Mouse (Mus musculus) liver, embryonic 14.5 days (tissue): Measurements from ENCODE around the gene Psma1. TPM values are rescaled to one million over a fixed set of nuclear protein-coding genes. Genes with fewer than 3 reads are reported as not detected.

Source experiments
- ATAC-seq: fragments of 200-750 bp; cut with Nextera tagmentation; 2 replicates; pipeline ENCODE4 v1.8.0; 2017; ENCODE audit warnings: moderate number of reproducible peaks, mild to moderate bottlenecking, moderate library complexity; ENCODE audit not compliant: insufficient read depth
- DNase-seq, 3 experiments: peaks; one replicate each; pipeline ENCODE4 v3.0.0-alpha.2; 2012 to 2013; ENCODE audit warnings: low read depth in 3 of 3, low spot score in 3 of 3
- H3K27ac ChIP-seq: fragments of 300-500 bp; sonication (generic); 2 replicates; pipeline ENCODE4 v1.5.1; 2014; ENCODE audit warnings: moderate library complexity, mild to moderate bottlenecking, control low read depth, inconsistent platforms
- H3K27me3 ChIP-seq: fragments of 300-500 bp; sonication (generic); 2 replicates; pipeline ENCODE4 v1.6.1; 2014; ENCODE audit warnings: mild to moderate bottlenecking, low read length, moderate library complexity; ENCODE audit not compliant: control insufficient read depth, insufficient read depth
- H3K36me3 ChIP-seq: fragments of 300-500 bp; sonication (generic); replicated peaks from 2 replicates; pipeline ENCODE4 v1.6.1; 2014; ENCODE audit warnings: low read depth; ENCODE audit not compliant: control insufficient read depth, insufficient read depth
- H3K4me1 ChIP-seq, 2 experiments: fragments of 200-500 bp in 1 of 2; fragments of 300-500 bp in 1 of 2; sonication (generic) in 1 of 2; replicated peaks; 2 replicates each; pipeline ENCODE4 v1.6.1; 2012 to 2014; ENCODE audit warnings: antibody characterized with exemption in 1 of 2, inconsistent platforms in 1 of 2, low read length in 1 of 2; ENCODE audit not compliant: control insufficient read depth in 2 of 2, insufficient read depth in 2 of 2
- H3K4me2 ChIP-seq: fragments of 300-500 bp; sonication (generic); 2 replicates; pipeline ENCODE4 v1.6.1; 2014; ENCODE audit warnings: low read depth, mild to moderate bottlenecking, control low read depth, moderate library complexity
- H3K4me3 ChIP-seq, 2 experiments: fragments of 200-500 bp in 1 of 2; fragments of 300-500 bp in 1 of 2; sonication (generic) in 1 of 2; 2 replicates each; pipeline ENCODE4 v1.5.1; 2012 to 2014; ENCODE audit warnings: low read depth in 2 of 2, low read length in 2 of 2, mild to moderate bottlenecking in 2 of 2, control low read depth in 1 of 2, inconsistent platforms in 1 of 2, moderate library complexity in 1 of 2; ENCODE audit not compliant: insufficient read depth in 1 of 2
- H3K9ac ChIP-seq: fragments of 300-500 bp; sonication (generic); replicated peaks from 2 replicates; pipeline ENCODE4 v1.6.1; 2014; ENCODE audit warnings: mild to moderate bottlenecking, control low read depth, moderate library complexity
- H3K9me3 ChIP-seq: fragments of 300-500 bp; sonication (generic); 2 replicates; pipeline ENCODE4 v1.6.1; 2016; ENCODE audit warnings: low read length, mixed read lengths; ENCODE audit not compliant: control insufficient read depth
- CTCF ChIP-seq: IDR thresholded peaks from 2 replicates; pipeline ENCODE4 v1.5.1; 2016; ENCODE audit warnings: antibody characterized with exemption, low read depth, control low read depth
- EP300 ChIP-seq: IDR thresholded peaks from 2 replicates; pipeline ENCODE4 v1.6.1; 2016; ENCODE audit warnings: antibody characterized with exemption, low read depth
- WGBS: fragments of 180-500 bp; shearing (Covaris S2); extraction: QIAGEN DNeasy Blood & Tissue Kit; methylation state at CpG from one replicate; pipeline ENCODE4 v1.1.7; 2014; ENCODE audit not compliant: insufficient replicate concordance; 5-methylcytosine and 5-hydroxymethylcytosine counted together
- polyA plus RNA-seq, 2 experiments: library from polyadenylated mRNA; depleted of rRNA in 1 of 2; stranded (reverse) in 1 of 2; unstranded in 1 of 2; fragments of >200 nt; fragmentation: Nextera tagmentation in 1 of 2; extraction: Ambion mirVana in 1 of 2; gene quantifications; 2 replicates each; pipeline versions ENCODE4 v1.2.1 to v1.2.3; 2012 to 2014

The Psma1 gene
- polyA plus RNA-seq, 2 experiments = 146 to 289 TPM

DNA sequence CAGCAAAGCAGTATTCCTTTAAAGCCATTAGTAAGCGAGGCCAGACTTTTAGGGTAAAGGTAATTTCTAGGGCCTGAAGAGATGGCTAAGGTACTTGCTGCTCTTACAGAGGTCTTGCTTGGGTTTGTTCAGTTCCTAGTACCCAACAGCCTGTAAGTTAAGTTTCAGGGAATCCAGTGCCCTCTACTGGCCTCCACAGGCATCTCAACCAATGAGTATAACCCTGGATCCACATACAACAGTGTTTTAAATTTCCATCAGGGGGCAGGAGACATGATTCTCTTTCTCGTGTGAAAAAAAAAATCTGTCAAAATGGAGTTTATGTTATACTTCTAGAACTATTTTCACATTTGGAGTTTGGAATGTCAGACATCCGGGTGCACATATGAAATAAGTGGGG lies 5.8 kb upstream of the Psma1 start:
- peaks cover 2 to 3% of the 10 kb centered on the region in 2 experiments for H3K4me1 ChIP-seq
- TF ChIP-seq EP300 (no peak), CTCF (peak; percentile 67)
- H3K27ac ChIP-seq = no peak overlapping the region
- WGBS = 39% methylated on average over 3 of the region's 3 CpGs
- H3K36me3 ChIP-seq = no peaks in the 10 kb centered on the region
- H3K4me3 ChIP-seq = no peak overlapping the region
- H3K9me3 ChIP-seq = no peaks in the 10 kb centered on the region
- no peak overlapping the region for H3K4me2 ChIP-seq
- ATAC-seq (peak; percentile 57; the same call in 1 of the 2 replicates), DNase-seq (peak in 1 of 3 experiments; percentile 40)
- no peak overlapping the region for H3K9ac ChIP-seq
- no peaks in the 10 kb centered on the region for H3K27me3 ChIP-seq

DNA sequence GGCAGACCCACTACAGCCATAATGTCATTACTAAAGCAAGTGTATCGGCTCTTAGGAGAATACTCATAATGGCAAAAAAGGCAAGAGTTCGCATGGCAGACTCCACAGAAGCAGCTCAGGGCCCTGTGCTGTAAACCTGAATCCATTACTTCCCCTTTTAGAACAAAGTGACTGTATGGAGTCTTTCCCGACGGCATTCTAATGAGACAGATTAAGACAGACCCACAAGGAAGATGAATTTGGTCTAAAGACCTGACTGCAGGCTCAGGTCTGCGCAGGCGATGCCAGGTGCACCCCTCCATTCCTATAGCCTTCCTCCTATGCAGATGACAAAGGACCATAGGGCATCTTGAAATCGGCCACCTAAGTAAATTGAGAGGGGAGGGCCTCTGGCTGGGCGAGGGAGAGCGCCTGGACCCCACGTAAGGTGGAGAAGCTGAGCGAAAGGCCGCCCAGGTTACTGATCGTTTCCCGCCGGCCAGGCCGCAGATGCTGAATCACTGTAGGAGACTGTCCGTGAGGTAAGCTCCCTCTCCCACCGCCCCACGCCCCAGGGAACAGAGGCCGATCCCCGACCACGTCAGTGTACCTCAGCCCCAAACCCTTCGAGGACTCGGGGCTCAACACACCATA lies 430 bp downstream of the Psma1 start:
- 1% methylated on average over 24 of the region's 24 CpGs for WGBS

DNA sequence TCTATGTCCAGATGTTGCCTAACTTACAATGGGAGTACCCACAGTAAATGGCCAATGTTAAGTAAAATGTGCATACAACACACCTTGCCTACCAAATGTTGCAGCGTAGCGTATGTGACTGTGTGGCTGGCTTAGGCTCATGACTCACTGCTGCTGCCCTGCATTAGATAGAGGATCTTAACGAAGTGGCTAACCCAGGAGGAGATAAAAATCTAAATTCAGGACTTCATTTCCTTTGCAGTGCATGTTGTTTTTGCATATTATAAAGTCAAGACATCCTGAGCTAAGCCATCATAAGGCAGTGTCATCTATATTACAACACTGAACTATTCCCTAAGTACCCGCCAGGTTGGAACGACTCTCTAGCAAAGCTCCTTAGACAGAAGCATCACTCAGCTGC lies 7.5 kb downstream of the Psma1 start:
- Histone ChIP-seq H3K27me3 (no peaks in the 10 kb centered on the region), H3K9ac (no peak overlapping the region), H3K4me3 (no peak overlapping the region), H3K36me3 (peaks cover 82% of the 10 kb centered on the region), H3K4me1 (no peaks in the 10 kb centered on the region), H3K4me2 (no peak overlapping the region), H3K27ac (no peak overlapping the region), H3K9me3 (no peaks in the 10 kb centered on the region)
- DNase-seq (no peak), ATAC-seq (no peak)
- TF ChIP-seq EP300 (no peak), CTCF (no peak)
- 86% methylated on average over 5 of the region's 5 CpGs for WGBS

More for the DNA sequence above, 430 bp downstream of the Psma1 start:
- DNase-seq = no peak
- H3K4me3 ChIP-seq = peak overlapping the region; percentile 69 to 72
- peak; percentile 86 for ATAC-seq
- peaks cover 6 to 10% of the 10 kb centered on the region in 2 experiments for H3K4me1 ChIP-seq
- no peak for TF ChIP-seq CTCF
- TF ChIP-seq EP300 = no peak; the same call in 1 of the 2 replicates
- H3K9ac ChIP-seq = peak overlapping the region; percentile 89
- H3K27ac ChIP-seq = peak overlapping the region; percentile 70
- no peaks in the 10 kb centered on the region for H3K27me3 ChIP-seq
- peaks cover 32% of the 10 kb centered on the region for H3K36me3 ChIP-seq
- H3K9me3 ChIP-seq = no peaks in the 10 kb centered on the region
- peak overlapping the region; percentile 85 for H3K4me2 ChIP-seq

DNA sequence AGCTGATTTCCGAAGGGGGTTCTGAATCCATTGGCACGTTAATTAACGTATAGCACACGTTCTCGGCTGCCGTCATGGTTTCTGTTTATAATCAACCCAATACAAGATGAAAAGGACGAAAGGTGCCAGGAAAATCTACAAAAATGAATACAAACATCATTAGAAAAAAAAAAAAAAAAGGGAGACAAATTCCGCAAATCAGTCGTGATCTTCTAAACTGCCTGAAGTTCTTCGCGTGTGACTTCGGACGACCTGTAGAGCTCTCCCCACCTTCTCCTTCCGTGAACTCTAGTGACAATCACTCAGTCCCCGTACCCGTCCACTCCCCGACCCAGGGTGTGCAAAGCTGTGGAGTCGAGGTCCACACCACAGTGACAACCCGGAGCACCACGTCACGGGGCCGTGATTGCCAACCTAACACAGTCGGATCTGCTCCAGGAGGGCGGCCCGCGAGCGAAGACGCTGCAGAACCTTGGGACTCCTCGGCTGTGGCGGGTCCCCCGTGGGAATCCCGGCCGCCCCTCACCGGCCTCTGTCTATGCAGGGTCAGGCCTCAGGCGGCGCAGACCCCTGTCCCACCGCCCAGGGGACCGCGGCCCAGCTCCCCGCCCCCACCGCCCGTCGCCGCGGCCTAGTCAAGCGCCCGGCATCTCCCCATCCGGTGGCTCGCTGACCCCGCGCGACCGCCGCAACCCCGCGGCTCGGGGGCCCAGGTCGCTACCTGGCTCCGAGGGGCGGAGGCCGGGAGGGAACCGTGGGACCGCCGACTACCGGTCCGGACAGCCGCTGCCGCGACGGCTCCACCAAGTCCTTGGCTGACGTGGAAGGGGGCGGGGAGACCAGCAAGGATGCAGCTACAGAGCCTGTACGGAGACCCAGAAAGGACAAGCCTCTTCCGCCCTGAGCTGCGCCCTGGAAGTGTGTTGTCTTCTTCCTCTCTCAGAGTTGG lies 21.8 kb downstream of the Psma1 start, which contains the start of gene Copb1:
TSS of gene Copb1 (minus strand) at position 827 of the 949 bp plus-strand sequence.
- peak; percentile 99 for ATAC-seq
- Histone ChIP-seq H3K4me3 (peak within 1 kb of the TSS; percentile 90 to 98), H3K9ac (peak within 1 kb of the TSS; percentile 93), H3K4me1 (peaks cover 0 to 5% of the 10 kb centered on the region in 2 experiments; a peak in 1 of 4 replicates), H3K4me2 (peak within 1 kb of the TSS; percentile 65), H3K27ac (peak within 1 kb of the TSS; percentile 23), H3K27me3 (no peaks in the 10 kb centered on the region), H3K36me3 (peaks cover 14% of the 10 kb centered on the region), H3K9me3 (no peaks in the 10 kb centered on the region)
- WGBS = 2% methylated on average over 75 of the region's 75 CpGs
- TF ChIP-seq EP300 (no peak), CTCF (0 out of 2 replicates have a peak, but pooled peaks have one; percentile 29)
- peak; percentile 84 to 85 (median 85) for DNase-seq
